Mouse (Mus musculus) kidney, postnatal 36 days (tissue): ENCODE results near the gene Gm13889.

Experiments used
- DNase-seq, 2 experiments: peaks; one replicate each; pipeline ENCODE4 v3.0.0; 2021 to 2022; ENCODE audit warnings: mixed read lengths in 2 of 2

Gene Gm13889

GRCm38 (mm10) chr2:93956908-93957784, at the start of gene Gm13889:
Gene Gm13889 (minus strand): TSS chr2:93957201.
- peak; percentile 82 to 86 for DNase-seq

GRCm38 (mm10) chr2:94002331-94002730, 45.3 kb upstream of the Gm13889 start:
- DNase-seq, result peak; percentile 80 to 95

GRCm38 (mm10) chr2:94001918-94002317, 44.9 kb upstream of the Gm13889 start:
- no peak for DNase-seq

GRCm38 (mm10) chr2:94001411-94001810, 44.4 kb upstream of the Gm13889 start:
- peak; percentile 37 to 49 for DNase-seq

GRCm38 (mm10) chr2:93996254-93996653, 39.3 kb upstream of the Gm13889 start, which contains the start of gene Gm27027:
Gene Gm27027 (minus strand): TSS chr2:93996354.
- peak in 1 of 2 experiments; percentile 14 for DNase-seq

GRCm38 (mm10) chr2:93992810-93993209, 35.8 kb upstream of the Gm13889 start:
- no peak for DNase-seq

GRCm38 (mm10) chr2:93992259-93992658, 35.3 kb upstream of the Gm13889 start:
- DNase-seq, result peak; percentile 66 to 74

GRCm38 (mm10) chr2:93991336-93991735, 34.3 kb upstream of the Gm13889 start:
- no peak for DNase-seq

- DNase-seq, result no peak
These were observed 31.4 kb upstream of the Gm13889 start for GRCm38 (mm10) chr2:93988440-93988839.

- DNase-seq, result no peak
These were observed 25.6 kb upstream of the Gm13889 start for GRCm38 (mm10) chr2:93982457-93983235.

GRCm38 (mm10) chr2:93979249-93980120, 22.5 kb upstream of the Gm13889 start:
- DNase-seq, result no peak

- DNase-seq, result peak; percentile 58 to 77
These were observed 19.6 kb upstream of the Gm13889 start for GRCm38 (mm10) chr2:93976436-93977252.

- DNase-seq, result no peak
These were observed 18.8 kb upstream of the Gm13889 start for GRCm38 (mm10) chr2:93975526-93976435.

GRCm38 (mm10) chr2:93975041-93975440, 18.0 kb upstream of the Gm13889 start:
- DNase-seq, result no peak

GRCm38 (mm10) chr2:93971647-93972046, 14.6 kb upstream of the Gm13889 start:
- DNase-seq, result no peak

- DNase-seq, result peak in 1 of 2 experiments; percentile 17
These were observed 7.6 kb upstream of the Gm13889 start for GRCm38 (mm10) chr2:93964494-93965160.

GRCm38 (mm10) chr2:93963802-93964201, 6.8 kb upstream of the Gm13889 start:
- no peak for DNase-seq

- peak; percentile 56 to 70 for DNase-seq
These were observed 4.7 kb upstream of the Gm13889 start for GRCm38 (mm10) chr2:93961716-93962115.

- no peak for DNase-seq
These were observed 2.3 kb upstream of the Gm13889 start for GRCm38 (mm10) chr2:93959346-93959745.

GRCm38 (mm10) chr2:93958216-93958615, 1.2 kb upstream of the Gm13889 start:
- DNase-seq, result no peak
